Mouse (Mus musculus) urinary bladder, postnatal 36 days (tissue): ENCODE data around the gene Adcy2.

Experiments used
- DNase-seq, 2 experiments: peaks; one replicate each; pipeline ENCODE4 v3.0.0; 2022; ENCODE audit warnings: low spot score in 2 of 2, mixed read lengths in 1 of 2

The Adcy2 gene

GRCm38 (mm10) chr13:68961580-68961979 is 37.8 kb downstream of the Adcy2 start:
- DNase-seq = no peak

- no peak for DNase-seq
Measured at GRCm38 (mm10) chr13:68960513-68960912, 38.8 kb downstream of the Adcy2 start.

GRCm38 (mm10) chr13:68959406-68959805 is 39.9 kb downstream of the Adcy2 start:
- DNase-seq = no peak

- DNase-seq = no peak
Measured at GRCm38 (mm10) chr13:68942735-68943134, 56.6 kb downstream of the Adcy2 start.

- no peak for DNase-seq
Measured at GRCm38 (mm10) chr13:68941429-68941828, 57.9 kb downstream of the Adcy2 start.

GRCm38 (mm10) chr13:68932283-68932647 is 67.1 kb downstream of the Adcy2 start:
- DNase-seq = no peak

- DNase-seq = no peak
Measured at GRCm38 (mm10) chr13:68931602-68932282, 67.6 kb downstream of the Adcy2 start.

- DNase-seq = no peak
Measured at GRCm38 (mm10) chr13:68928469-68928868, 70.9 kb downstream of the Adcy2 start.

GRCm38 (mm10) chr13:68913666-68914288 is 85.6 kb downstream of the Adcy2 start:
- no peak for DNase-seq

GRCm38 (mm10) chr13:68906667-68907066 is 92.7 kb downstream of the Adcy2 start:
- no peak for DNase-seq

GRCm38 (mm10) chr13:68902708-68903107 is 96.6 kb downstream of the Adcy2 start:
- DNase-seq = no peak

GRCm38 (mm10) chr13:68889929-68890593 is 109.3 kb downstream of the Adcy2 start:
- no peak for DNase-seq

GRCm38 (mm10) chr13:68868776-68869175 is 130.6 kb downstream of the Adcy2 start:
- no peak for DNase-seq

GRCm38 (mm10) chr13:68867940-68868655 is 131.2 kb downstream of the Adcy2 start:
- no peak for DNase-seq

GRCm38 (mm10) chr13:68860036-68860435 is 139.3 kb downstream of the Adcy2 start:
- no peak for DNase-seq

GRCm38 (mm10) chr13:68848265-68848664 is 151.1 kb downstream of the Adcy2 start:
- DNase-seq = no peak

GRCm38 (mm10) chr13:68839517-68839916 is 159.8 kb downstream of the Adcy2 start:
- no peak for DNase-seq

- DNase-seq = no peak
Measured at GRCm38 (mm10) chr13:68836183-68836582, 163.2 kb downstream of the Adcy2 start.

GRCm38 (mm10) chr13:68835424-68836045 is 163.8 kb downstream of the Adcy2 start:
- DNase-seq = no peak

- no peak for DNase-seq
Measured at GRCm38 (mm10) chr13:68832141-68832540, 167.2 kb downstream of the Adcy2 start.

GRCm38 (mm10) chr13:68830030-68830759 is 169.1 kb downstream of the Adcy2 start:
- no peak for DNase-seq
